Mouse (Mus musculus): ENCODE measurements around the gene Eif4e2. TPM values are rescaled to one million over a fixed set of nuclear protein-coding genes. Genes with fewer than 3 reads are reported as not detected.

Eif4e2 gene
- polyA plus RNA-seq, 1 experiment from 2014 or later = 152 TPM

DNA sequence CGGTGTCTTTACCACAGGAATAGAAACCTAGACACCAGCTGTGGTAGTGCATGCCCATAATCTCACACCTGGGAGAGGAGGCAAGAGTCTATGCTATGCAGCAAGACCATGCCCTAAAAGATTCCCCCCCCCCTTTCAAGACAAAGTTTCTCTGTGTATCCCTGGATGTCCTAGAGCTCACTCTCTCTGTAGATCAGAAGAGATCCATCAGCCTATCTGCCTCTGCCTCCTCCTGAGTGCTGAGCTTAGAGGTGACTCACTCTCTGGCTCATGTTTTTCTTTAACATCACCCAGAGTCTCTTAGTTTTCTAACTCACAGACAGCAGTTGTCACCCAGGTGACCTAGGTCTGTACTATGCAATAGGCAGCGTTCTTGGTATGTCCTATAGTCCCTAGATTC lies 45.6 kb downstream of the Eif4e2 start:
- Histone ChIP-seq H3K27ac (ENCODE audit: low read depth, low read length) (no peak overlapping the region), H3K9me3 (ENCODE audit: control insufficient read depth, low read length) (no peaks in the 10 kb centered on the region), H3K27me3 (replicated peaks; ENCODE audit: control insufficient read depth, insufficient read depth, low read length) (peaks cover 63% of the 10 kb centered on the region), H3K4me3 (ENCODE audit: low read depth, low read length) (no peak overlapping the region), H3K4me2 (no peak overlapping the region), H3K4me1 (replicated peaks; ENCODE audit: control insufficient read depth, insufficient read depth, low read length) (0 out of 2 replicates have a peak, but pooled peaks cover 1% of the 10 kb centered on the region), H3K9ac (ENCODE audit: low read depth, low read length) (no peak overlapping the region), H3K36me3 (ENCODE audit: control insufficient read depth, insufficient read depth, low read length) (no peaks in the 10 kb centered on the region)
- 65% methylated on average over 2 of the region's 2 CpGs for WGBS
- ATAC-seq (replicated peaks; ENCODE audit: low FRiP score) = no peak
- DNase-seq (ENCODE audit: low spot score) = no peak

DNA sequence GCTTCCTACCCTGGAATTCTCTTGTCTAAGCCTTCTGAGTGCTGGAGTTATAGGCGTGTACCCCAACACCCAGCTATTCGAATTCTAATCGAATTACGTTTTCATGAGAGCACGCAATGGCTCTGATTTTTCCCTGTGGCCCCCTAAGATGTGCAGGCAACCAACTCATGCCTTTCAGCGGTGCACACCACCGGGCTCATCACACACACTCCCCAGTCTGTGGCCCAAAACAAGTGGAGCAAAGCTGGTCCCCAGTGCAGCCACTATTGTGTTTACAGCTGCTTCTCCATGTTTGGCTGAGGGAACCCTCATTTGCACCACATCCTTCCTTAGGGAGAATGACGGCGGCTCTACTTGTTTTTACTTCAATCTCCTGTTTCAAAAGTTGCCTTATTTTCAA lies 49.5 kb downstream of the Eif4e2 start:
- ATAC-seq (replicated peaks; ENCODE audit: low FRiP score) = no peak
- Histone ChIP-seq H3K4me1 (replicated peaks; ENCODE audit: control insufficient read depth, insufficient read depth, low read length) (0 out of 2 replicates have a peak, but pooled peaks cover 7% of the 10 kb centered on the region), H3K36me3 (ENCODE audit: control insufficient read depth, insufficient read depth, low read length) (no peaks in the 10 kb centered on the region), H3K9me3 (ENCODE audit: control insufficient read depth, low read length) (no peaks in the 10 kb centered on the region), H3K4me2 (no peak overlapping the region), H3K27ac (ENCODE audit: low read depth, low read length) (no peak overlapping the region), H3K9ac (ENCODE audit: low read depth, low read length) (no peak overlapping the region), H3K27me3 (replicated peaks; ENCODE audit: control insufficient read depth, insufficient read depth, low read length) (peaks cover 90% of the 10 kb centered on the region), H3K4me3 (ENCODE audit: low read depth, low read length) (no peak overlapping the region)
- WGBS = 6% methylated on average over 9 of the region's 9 CpGs
- DNase-seq (ENCODE audit: low spot score) = no peak

DNA sequence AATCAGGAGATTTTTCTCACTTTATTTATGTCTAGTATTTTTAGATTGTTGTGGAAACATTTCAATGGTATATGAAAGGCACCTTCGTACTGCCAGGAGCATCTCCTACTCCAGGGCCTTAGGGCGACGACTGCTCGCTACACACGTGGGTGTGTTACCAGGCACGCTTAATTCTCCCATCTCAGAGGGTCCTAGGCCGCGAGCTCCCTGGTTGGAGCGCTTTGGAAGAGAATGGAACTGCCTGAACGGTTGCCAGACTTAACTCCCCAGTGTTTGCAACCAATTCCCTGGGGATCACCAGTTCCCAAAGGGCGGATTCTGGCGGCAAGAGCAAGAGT lies 50.1 kb downstream of the Eif4e2 start:
- peak; percentile 45 for DNase-seq (ENCODE audit: low spot score)
- H3K4me2 ChIP-seq = peak overlapping the region; percentile 66
- H3K9ac ChIP-seq (ENCODE audit: low read depth, low read length) = no peak overlapping the region
- WGBS = 5% methylated on average over 12 of the region's 12 CpGs
- no peak for ATAC-seq (replicated peaks; ENCODE audit: low FRiP score)
- H3K27me3 ChIP-seq (replicated peaks; ENCODE audit: control insufficient read depth, insufficient read depth, low read length) = peaks cover 89% of the 10 kb centered on the region
- H3K4me1 ChIP-seq (replicated peaks; ENCODE audit: control insufficient read depth, insufficient read depth, low read length) = 0 out of 2 replicates have a peak, but pooled peaks cover 7% of the 10 kb centered on the region
- no peak overlapping the region for H3K27ac ChIP-seq (ENCODE audit: low read depth, low read length)
- peak overlapping the region; percentile 42 for H3K4me3 ChIP-seq (ENCODE audit: low read depth, low read length)
- no peaks in the 10 kb centered on the region for H3K9me3 ChIP-seq (ENCODE audit: control insufficient read depth, low read length)
- H3K36me3 ChIP-seq (ENCODE audit: control insufficient read depth, insufficient read depth, low read length) = no peaks in the 10 kb centered on the region

GRCm38 (mm10) chr1:87264134-87265006 lies 50.7 kb downstream of the Eif4e2 start, which contains the start of gene Efhd1:
Gene Efhd1, plus strand, starts transcription at chr1:87264363.
- H3K4me3 ChIP-seq (ENCODE audit: low read depth, low read length) = peak within 1 kb of the TSS; percentile 42
- H3K27ac ChIP-seq (ENCODE audit: low read depth, low read length) = no peak within 1 kb of the TSS
- no peak within 1 kb of the TSS for H3K9ac ChIP-seq (ENCODE audit: low read depth, low read length)
- DNase-seq (ENCODE audit: low spot score) (peak; percentile 59), ATAC-seq (replicated peaks; ENCODE audit: low FRiP score) (no peak)
- no peaks in the 10 kb centered on the region for H3K36me3 ChIP-seq (ENCODE audit: control insufficient read depth, insufficient read depth, low read length)
- 2% methylated on average over 69 of the region's 70 CpGs for WGBS
- peak within 1 kb of the TSS; percentile 66 for H3K4me2 ChIP-seq
- peaks cover 86% of the 10 kb centered on the region for H3K27me3 ChIP-seq (replicated peaks; ENCODE audit: control insufficient read depth, insufficient read depth, low read length)
- H3K4me1 ChIP-seq (replicated peaks; ENCODE audit: control insufficient read depth, insufficient read depth, low read length) = 0 out of 2 replicates have a peak, but pooled peaks cover 7% of the 10 kb centered on the region
- H3K9me3 ChIP-seq (ENCODE audit: control insufficient read depth, low read length) = no peaks in the 10 kb centered on the region

- Histone ChIP-seq H3K36me3 (ENCODE audit: control insufficient read depth, insufficient read depth, low read length) (no peaks in the 10 kb centered on the region), H3K4me1 (replicated peaks; ENCODE audit: control insufficient read depth, insufficient read depth, low read length) (0 out of 2 replicates have a peak, but pooled peaks cover 7% of the 10 kb centered on the region), H3K4me3 (ENCODE audit: low read depth, low read length) (no peak overlapping the region), H3K9ac (ENCODE audit: low read depth, low read length) (no peak overlapping the region), H3K9me3 (ENCODE audit: control insufficient read depth, low read length) (no peaks in the 10 kb centered on the region), H3K4me2 (peak overlapping the region; percentile 5; the same call in 1 of the 2 replicates), H3K27me3 (replicated peaks; ENCODE audit: control insufficient read depth, insufficient read depth, low read length) (peaks cover 85% of the 10 kb centered on the region), H3K27ac (ENCODE audit: low read depth, low read length) (no peak overlapping the region)
- DNase-seq (ENCODE audit: low spot score) = no peak
- 1% methylated on average over 13 of the region's 13 CpGs for WGBS
- no peak for ATAC-seq (replicated peaks; ENCODE audit: low FRiP score)
Observed at GRCm38 (mm10) chr1:87265200-87265599, 51.5 kb downstream of the Eif4e2 start.

- WGBS = 27% methylated on average over 8 of the region's 8 CpGs
- no peak overlapping the region for H3K4me2 ChIP-seq
- H3K4me1 ChIP-seq (replicated peaks; ENCODE audit: control insufficient read depth, insufficient read depth, low read length) = 0 out of 2 replicates have a peak, but pooled peaks cover 7% of the 10 kb centered on the region
- H3K27me3 ChIP-seq (replicated peaks; ENCODE audit: control insufficient read depth, insufficient read depth, low read length) = peaks cover 82% of the 10 kb centered on the region
- H3K4me3 ChIP-seq (ENCODE audit: low read depth, low read length) = no peak overlapping the region
- H3K9me3 ChIP-seq (ENCODE audit: control insufficient read depth, low read length) = no peaks in the 10 kb centered on the region
- H3K9ac ChIP-seq (ENCODE audit: low read depth, low read length) = no peak overlapping the region
- ATAC-seq (replicated peaks; ENCODE audit: low FRiP score) (no peak), DNase-seq (ENCODE audit: low spot score) (no peak)
- no peaks in the 10 kb centered on the region for H3K36me3 ChIP-seq (ENCODE audit: control insufficient read depth, insufficient read depth, low read length)
- no peak overlapping the region for H3K27ac ChIP-seq (ENCODE audit: low read depth, low read length)
Observed at GRCm38 (mm10) chr1:87266296-87267090, 52.8 kb downstream of the Eif4e2 start.

DNA sequence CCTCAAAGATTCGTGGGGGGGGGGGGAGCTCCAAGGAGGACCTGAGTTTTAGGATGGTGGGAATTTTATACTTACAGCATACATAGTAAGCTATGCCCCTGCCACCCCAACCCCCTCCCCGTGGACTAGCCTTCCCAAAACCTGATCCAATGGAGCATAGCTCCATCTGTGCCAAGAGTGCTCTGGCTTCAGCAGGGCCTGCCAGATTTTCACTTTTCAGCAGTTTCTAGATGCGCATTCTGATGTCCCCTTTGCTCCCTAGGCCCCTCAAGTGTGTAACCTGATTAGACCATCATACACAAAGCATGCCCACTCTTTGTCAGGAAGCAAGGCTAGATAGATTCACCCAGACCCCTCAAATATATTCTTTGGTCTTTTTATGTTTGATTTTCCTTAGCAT lies 56.5 kb downstream of the Eif4e2 start:
- Histone ChIP-seq H3K27ac (ENCODE audit: low read depth, low read length) (no peak overlapping the region), H3K36me3 (ENCODE audit: control insufficient read depth, insufficient read depth, low read length) (no peaks in the 10 kb centered on the region), H3K4me3 (ENCODE audit: low read depth, low read length) (no peak overlapping the region), H3K27me3 (replicated peaks; ENCODE audit: control insufficient read depth, insufficient read depth, low read length) (peaks cover 48% of the 10 kb centered on the region), H3K4me2 (no peak overlapping the region), H3K9me3 (ENCODE audit: control insufficient read depth, low read length) (no peaks in the 10 kb centered on the region), H3K4me1 (replicated peaks; ENCODE audit: control insufficient read depth, insufficient read depth, low read length) (no peaks in the 10 kb centered on the region), H3K9ac (ENCODE audit: low read depth, low read length) (no peak overlapping the region)
- WGBS = 26% methylated on average over 3 of the region's 3 CpGs
- DNase-seq (ENCODE audit: low spot score) = no peak
- ATAC-seq (replicated peaks; ENCODE audit: low FRiP score) = no peak

DNA sequence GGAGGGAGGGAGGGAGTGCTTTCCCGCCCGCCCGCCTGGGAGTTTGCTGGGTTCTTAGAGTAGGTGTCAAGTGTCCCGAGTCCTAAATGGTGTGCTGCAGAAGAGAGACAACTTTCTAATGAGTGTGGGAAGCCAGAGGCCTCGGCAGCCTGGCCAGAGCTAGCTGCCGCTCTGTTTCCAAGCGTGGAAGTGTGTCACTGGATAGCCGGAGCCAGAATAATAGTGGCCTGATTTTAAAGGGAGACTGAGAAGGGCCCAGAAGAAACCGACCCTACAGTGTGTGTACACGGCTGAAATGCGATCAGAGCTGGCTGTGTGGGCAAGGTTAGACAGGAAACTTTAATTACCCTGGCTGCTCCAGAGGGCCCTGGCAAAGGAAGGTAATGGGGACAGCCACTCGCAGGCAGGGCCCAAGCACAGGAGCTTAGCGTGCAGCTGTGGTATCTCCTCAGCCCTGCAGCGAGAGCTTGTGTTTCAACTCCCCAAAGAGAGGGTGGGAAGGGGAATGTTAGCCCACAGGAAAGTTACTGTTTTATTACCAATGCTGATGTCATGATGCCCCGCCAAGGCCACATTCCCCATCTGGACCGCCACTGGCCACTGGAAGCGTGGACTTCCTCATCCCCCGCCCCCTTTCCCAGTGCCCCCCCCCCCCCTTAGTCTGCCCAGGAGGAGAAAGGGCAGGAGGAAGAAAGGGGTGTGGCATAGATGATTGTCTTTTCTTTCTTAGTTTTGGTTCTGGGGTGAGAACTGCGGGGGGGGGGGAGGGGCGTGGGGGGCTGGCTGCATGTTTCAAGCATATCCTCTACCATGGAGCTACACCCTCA lies 57.1 kb downstream of the Eif4e2 start:
- WGBS = 23% methylated on average over 19 of the region's 20 CpGs
- H3K9me3 ChIP-seq (ENCODE audit: control insufficient read depth, low read length) = no peaks in the 10 kb centered on the region
- H3K4me1 ChIP-seq (replicated peaks; ENCODE audit: control insufficient read depth, insufficient read depth, low read length) = no peaks in the 10 kb centered on the region
- H3K36me3 ChIP-seq (ENCODE audit: control insufficient read depth, insufficient read depth, low read length) = no peaks in the 10 kb centered on the region
- H3K9ac ChIP-seq (ENCODE audit: low read depth, low read length) = no peak overlapping the region
- H3K27ac ChIP-seq (ENCODE audit: low read depth, low read length) = no peak overlapping the region
- H3K27me3 ChIP-seq (replicated peaks; ENCODE audit: control insufficient read depth, insufficient read depth, low read length) = peaks cover 41% of the 10 kb centered on the region
- H3K4me3 ChIP-seq (ENCODE audit: low read depth, low read length) = no peak overlapping the region
- no peak for ATAC-seq (replicated peaks; ENCODE audit: low FRiP score)
- DNase-seq (ENCODE audit: low spot score) = no peak
- no peak overlapping the region for H3K4me2 ChIP-seq

Measured in liver, embryonic 11.5 days (tissue).